Mouse (Mus musculus): ENCODE measurements at regions not wholly inside any gene's neighbourhood (a gene's known extent, or its start where the extent isn't known, plus 50 kb on each side); places are given as distances from the start of the nearest gene placed in this dataset.

GRCm38 (mm10) chr12:5805731-5806130 is 430.2 kb upstream of the Klhl29 start:
- no peaks in the 10 kb centered on the region; the same call in 1 of the 2 replicates for H3K9me3 ChIP-seq (replicated peaks; ENCODE audit: control insufficient read depth, low read length)
- H3K36me3 ChIP-seq (ENCODE audit: control insufficient read depth, insufficient read depth) = no peaks in the 10 kb centered on the region
- H3K4me1 ChIP-seq (ENCODE audit: control insufficient read depth, insufficient read depth, low read length) = no peaks in the 10 kb centered on the region
- WGBS = 77% methylated on average over 2 of the region's 2 CpGs
- H3K9ac ChIP-seq (ENCODE audit: low read length) = no peak overlapping the region
- ATAC-seq (replicated peaks; ENCODE audit: extremely low read depth, insufficient read depth, low FRiP score) = no peak
- no peak overlapping the region for H3K4me2 ChIP-seq (ENCODE audit: low read depth, low read length)
- no peaks in the 10 kb centered on the region for H3K27me3 ChIP-seq (ENCODE audit: control insufficient read depth, insufficient read depth, low read length)
- no peak overlapping the region for H3K4me3 ChIP-seq (ENCODE audit: low read length)
- no peak overlapping the region for H3K27ac ChIP-seq (ENCODE audit: low read length)

GRCm38 (mm10) chr12:5793051-5793450 is 417.6 kb upstream of the Klhl29 start:
- Histone ChIP-seq H3K9ac (ENCODE audit: low read length) (no peak overlapping the region), H3K9me3 (replicated peaks; ENCODE audit: control insufficient read depth, low read length) (no peaks in the 10 kb centered on the region), H3K27ac (ENCODE audit: low read length) (no peak overlapping the region), H3K4me1 (ENCODE audit: control insufficient read depth, insufficient read depth, low read length) (no peaks in the 10 kb centered on the region), H3K4me2 (ENCODE audit: low read depth, low read length) (no peak overlapping the region), H3K27me3 (ENCODE audit: control insufficient read depth, insufficient read depth, low read length) (no peaks in the 10 kb centered on the region), H3K36me3 (ENCODE audit: control insufficient read depth, insufficient read depth) (no peaks in the 10 kb centered on the region), H3K4me3 (ENCODE audit: low read length) (no peak overlapping the region)
- 45% methylated on average over 7 of the region's 7 CpGs for WGBS
- no peak for ATAC-seq (replicated peaks; ENCODE audit: extremely low read depth, insufficient read depth, low FRiP score)

DNA sequence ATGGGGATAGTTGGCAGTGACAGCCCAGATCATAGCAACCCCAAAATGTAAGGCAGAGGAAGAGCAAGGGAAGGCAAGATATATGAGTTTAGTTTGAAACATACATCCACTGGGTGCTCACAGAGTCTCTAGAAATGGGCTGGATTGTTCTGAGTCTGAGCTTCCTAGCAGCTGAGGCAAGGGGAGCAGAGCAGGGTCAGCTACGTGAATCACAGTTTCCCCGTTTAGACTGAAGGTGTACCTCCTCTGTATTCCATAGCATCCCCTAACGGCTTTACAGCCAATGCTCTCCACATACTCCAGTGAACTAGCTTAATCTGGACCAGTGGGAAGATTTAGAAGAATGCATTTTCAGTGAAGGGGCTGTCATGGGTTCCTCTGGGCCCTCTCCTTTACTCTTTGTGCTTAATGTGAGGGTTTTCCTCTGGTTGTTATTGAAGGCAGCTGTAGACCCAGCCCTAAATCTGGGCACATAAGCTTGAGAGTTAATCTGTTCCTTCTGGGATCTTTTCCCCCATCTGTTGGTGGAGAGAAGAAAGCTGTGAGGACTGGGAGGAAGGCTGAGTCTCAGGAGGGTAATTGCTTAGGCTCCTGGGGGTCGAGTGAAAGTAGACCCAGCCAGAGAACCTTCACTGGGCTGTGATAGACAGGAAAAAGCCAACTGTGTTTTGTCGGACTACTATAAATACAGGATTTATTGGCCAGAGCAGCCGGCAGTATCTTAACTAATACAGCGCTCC is 411.8 kb upstream of the Klhl29 start:
- Histone ChIP-seq H3K4me3 (ENCODE audit: low read length) (no peak overlapping the region), H3K9me3 (replicated peaks; ENCODE audit: control insufficient read depth, low read length) (no peaks in the 10 kb centered on the region), H3K9ac (ENCODE audit: low read length) (no peak overlapping the region), H3K36me3 (ENCODE audit: control insufficient read depth, insufficient read depth) (no peaks in the 10 kb centered on the region), H3K27me3 (ENCODE audit: control insufficient read depth, insufficient read depth, low read length) (no peaks in the 10 kb centered on the region), H3K27ac (ENCODE audit: low read length) (no peak overlapping the region), H3K4me2 (ENCODE audit: low read depth, low read length) (no peak overlapping the region), H3K4me1 (ENCODE audit: control insufficient read depth, insufficient read depth, low read length) (no peaks in the 10 kb centered on the region)
- WGBS = 53% methylated on average over 7 of the region's 7 CpGs
- no peak for ATAC-seq (replicated peaks; ENCODE audit: extremely low read depth, insufficient read depth, low FRiP score)

- Histone ChIP-seq H3K4me1 (ENCODE audit: control insufficient read depth, insufficient read depth, low read length) (no peaks in the 10 kb centered on the region), H3K27ac (ENCODE audit: low read length) (no peak overlapping the region), H3K36me3 (ENCODE audit: control insufficient read depth, insufficient read depth) (no peaks in the 10 kb centered on the region), H3K9ac (ENCODE audit: low read length) (no peak overlapping the region), H3K9me3 (replicated peaks; ENCODE audit: control insufficient read depth, low read length) (no peaks in the 10 kb centered on the region), H3K27me3 (ENCODE audit: control insufficient read depth, insufficient read depth, low read length) (no peaks in the 10 kb centered on the region), H3K4me3 (ENCODE audit: low read length) (no peak overlapping the region), H3K4me2 (ENCODE audit: low read depth, low read length) (no peak overlapping the region)
- WGBS = 80% methylated on average over 3 of the region's 3 CpGs
- no peak for ATAC-seq (replicated peaks; ENCODE audit: extremely low read depth, insufficient read depth, low FRiP score)
Measured at GRCm38 (mm10) chr12:5781276-5781675, 405.8 kb upstream of the Klhl29 start.

DNA sequence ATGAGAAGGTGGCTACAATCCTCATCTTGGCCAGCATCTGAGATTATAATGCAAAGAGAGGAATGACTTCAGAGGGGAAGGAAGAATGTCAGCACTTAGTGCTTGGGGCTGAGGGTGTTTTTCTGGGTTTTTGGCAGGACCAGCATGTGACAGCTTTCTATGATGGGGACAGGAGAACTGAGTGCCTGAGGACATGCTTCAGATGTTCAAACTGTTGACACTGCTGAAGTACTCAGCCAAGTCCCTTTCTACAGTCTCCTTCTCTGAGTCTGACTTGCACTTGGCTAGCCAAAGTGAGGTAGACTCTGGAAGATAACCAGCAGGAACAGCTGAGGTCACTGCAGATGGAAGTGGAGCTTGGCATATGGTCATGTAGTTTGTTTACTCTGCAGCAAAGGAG is 402.1 kb upstream of the Klhl29 start:
- Histone ChIP-seq H3K9ac (ENCODE audit: low read length) (no peak overlapping the region), H3K9me3 (replicated peaks; ENCODE audit: control insufficient read depth, low read length) (no peaks in the 10 kb centered on the region), H3K27ac (ENCODE audit: low read length) (no peak overlapping the region), H3K4me1 (ENCODE audit: control insufficient read depth, insufficient read depth, low read length) (no peaks in the 10 kb centered on the region), H3K4me2 (ENCODE audit: low read depth, low read length) (no peak overlapping the region), H3K36me3 (ENCODE audit: control insufficient read depth, insufficient read depth) (no peaks in the 10 kb centered on the region), H3K27me3 (ENCODE audit: control insufficient read depth, insufficient read depth, low read length) (no peaks in the 10 kb centered on the region; the same call in 1 of the 2 replicates), H3K4me3 (ENCODE audit: low read length) (no peak overlapping the region)
- ATAC-seq (replicated peaks; ENCODE audit: extremely low read depth, insufficient read depth, low FRiP score) = no peak

- Histone ChIP-seq H3K36me3 (ENCODE audit: control insufficient read depth, insufficient read depth) (no peaks in the 10 kb centered on the region), H3K4me1 (ENCODE audit: control insufficient read depth, insufficient read depth, low read length) (no peaks in the 10 kb centered on the region), H3K27me3 (ENCODE audit: control insufficient read depth, insufficient read depth, low read length) (no peaks in the 10 kb centered on the region; the same call in 1 of the 2 replicates), H3K9ac (ENCODE audit: low read length) (no peak overlapping the region), H3K4me3 (ENCODE audit: low read length) (no peak overlapping the region), H3K27ac (ENCODE audit: low read length) (no peak overlapping the region), H3K4me2 (ENCODE audit: low read depth, low read length) (no peak overlapping the region), H3K9me3 (replicated peaks; ENCODE audit: control insufficient read depth, low read length) (peaks cover 3% of the 10 kb centered on the region; the same call in 1 of the 2 replicates)
- WGBS = 40% methylated on average over 5 of the region's 5 CpGs
- no peak for ATAC-seq (replicated peaks; ENCODE audit: extremely low read depth, insufficient read depth, low FRiP score)
Measured at GRCm38 (mm10) chr12:5771399-5771978, 396.0 kb upstream of the Klhl29 start.

DNA sequence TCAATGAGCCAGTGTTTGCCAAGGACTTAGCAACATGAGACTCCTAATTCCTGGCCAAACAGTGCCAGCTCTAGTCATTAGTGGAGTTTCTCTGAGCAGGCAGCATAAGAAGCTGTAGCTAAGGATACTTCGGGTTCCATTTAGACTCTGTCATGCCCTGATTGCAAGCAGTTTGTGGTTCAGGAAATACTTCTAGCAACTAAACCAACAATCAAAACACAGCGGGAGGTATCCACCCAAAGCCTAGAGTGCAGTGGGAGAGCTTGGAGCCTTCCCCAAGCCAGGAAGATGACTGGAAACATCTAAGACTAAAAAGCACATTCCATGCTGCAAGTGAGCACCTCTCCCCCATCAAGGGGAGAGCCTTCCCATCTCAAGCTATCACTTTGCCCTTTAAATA is 395.0 kb upstream of the Klhl29 start:
- H3K36me3 ChIP-seq (ENCODE audit: control insufficient read depth, insufficient read depth) = no peaks in the 10 kb centered on the region

GRCm38 (mm10) chr12:5764445-5765170 is 389.1 kb upstream of the Klhl29 start:
- Histone ChIP-seq H3K9ac (ENCODE audit: low read length) (no peak overlapping the region), H3K4me2 (ENCODE audit: low read depth, low read length) (no peak overlapping the region), H3K27ac (ENCODE audit: low read length) (no peak overlapping the region), H3K36me3 (ENCODE audit: control insufficient read depth, insufficient read depth) (no peaks in the 10 kb centered on the region), H3K27me3 (ENCODE audit: control insufficient read depth, insufficient read depth, low read length) (no peaks in the 10 kb centered on the region), H3K9me3 (replicated peaks; ENCODE audit: control insufficient read depth, low read length) (peaks cover 3% of the 10 kb centered on the region; the same call in 1 of the 2 replicates), H3K4me3 (ENCODE audit: low read length) (no peak overlapping the region), H3K4me1 (ENCODE audit: control insufficient read depth, insufficient read depth, low read length) (no peaks in the 10 kb centered on the region)
- no peak for ATAC-seq (replicated peaks; ENCODE audit: extremely low read depth, insufficient read depth, low FRiP score)
- 46% methylated on average over 6 of the region's 6 CpGs for WGBS

More for the DNA sequence above, 395.0 kb upstream of the Klhl29 start:
- Histone ChIP-seq H3K4me3 (ENCODE audit: low read length) (no peak overlapping the region), H3K27ac (ENCODE audit: low read length) (no peak overlapping the region), H3K9me3 (replicated peaks; ENCODE audit: control insufficient read depth, low read length) (peaks cover 3% of the 10 kb centered on the region; the same call in 1 of the 2 replicates), H3K4me2 (ENCODE audit: low read depth, low read length) (no peak overlapping the region), H3K27me3 (ENCODE audit: control insufficient read depth, insufficient read depth, low read length) (no peaks in the 10 kb centered on the region; the same call in 1 of the 2 replicates), H3K9ac (ENCODE audit: low read length) (no peak overlapping the region), H3K4me1 (ENCODE audit: control insufficient read depth, insufficient read depth, low read length) (no peaks in the 10 kb centered on the region)
- 51% methylated on average over 2 of the region's 2 CpGs for WGBS
- ATAC-seq (replicated peaks; ENCODE audit: extremely low read depth, insufficient read depth, low FRiP score) = no peak

DNA sequence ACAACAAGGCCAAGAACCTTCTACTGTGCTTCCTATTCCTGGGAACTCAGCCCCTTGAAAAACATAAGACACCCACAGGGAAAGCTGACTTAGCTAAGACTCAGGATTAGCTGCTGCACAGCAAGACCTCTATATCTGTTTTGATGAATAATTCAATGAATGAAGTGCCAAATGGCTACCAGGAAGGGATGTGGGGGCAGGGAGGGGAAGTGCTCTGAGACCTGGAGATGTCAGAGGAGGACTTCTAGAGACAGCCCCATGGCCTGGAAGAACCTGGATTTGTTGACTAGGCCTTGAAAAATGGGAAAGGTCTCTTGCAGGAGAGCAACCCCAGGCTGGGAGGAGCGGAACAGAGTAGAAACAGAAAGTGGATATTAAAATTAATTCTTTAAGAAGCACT is 388.5 kb upstream of the Klhl29 start:
- no peak for ATAC-seq (replicated peaks; ENCODE audit: extremely low read depth, insufficient read depth, low FRiP score)
- H3K36me3 ChIP-seq (ENCODE audit: control insufficient read depth, insufficient read depth) = no peaks in the 10 kb centered on the region
- peaks cover 3% of the 10 kb centered on the region; the same call in 1 of the 2 replicates for H3K9me3 ChIP-seq (replicated peaks; ENCODE audit: control insufficient read depth, low read length)
- no peak overlapping the region for H3K9ac ChIP-seq (ENCODE audit: low read length)
- no peaks in the 10 kb centered on the region for H3K4me1 ChIP-seq (ENCODE audit: control insufficient read depth, insufficient read depth, low read length)
- H3K27me3 ChIP-seq (ENCODE audit: control insufficient read depth, insufficient read depth, low read length) = no peaks in the 10 kb centered on the region
- no peak overlapping the region for H3K4me3 ChIP-seq (ENCODE audit: low read length)
- WGBS = 67% methylated on average over 1 of the region's 1 CpGs
- no peak overlapping the region for H3K27ac ChIP-seq (ENCODE audit: low read length)
- H3K4me2 ChIP-seq (ENCODE audit: low read depth, low read length) = no peak overlapping the region
